Mouse (Mus musculus): ENCODE results near the gene Cyp2c39.
"Not testable (repeated sequence)": the region's sequence is repeated elsewhere in the genome, so short reads cannot be mapped to it uniquely, and the experiment has no call there.

The Cyp2c39 gene

DNA sequence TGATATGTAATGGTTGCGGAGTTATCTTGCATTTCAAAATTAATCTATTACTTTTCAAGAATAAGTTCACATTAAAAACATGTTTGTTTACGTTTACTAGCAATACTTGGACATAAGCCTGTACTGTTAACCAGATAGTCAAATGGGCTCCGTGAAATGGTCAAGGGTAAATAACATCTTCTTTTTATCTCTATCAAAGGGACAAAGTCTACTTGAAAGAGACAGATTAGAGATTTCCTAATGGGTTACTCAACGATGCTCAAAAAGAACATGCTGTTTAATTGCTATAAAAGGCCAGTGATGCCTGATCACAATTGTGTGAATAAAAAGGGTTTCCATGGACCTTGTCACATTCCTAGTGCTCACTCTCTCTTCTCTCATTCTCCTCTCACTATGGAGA is at the start of gene Cyp2c39:
TSS of gene Cyp2c39 (plus strand) at position 329 of the 400 bp plus-strand sequence.
- no peak for DNase-seq (ENCODE audit: extremely low read depth, low read depth)

DNA sequence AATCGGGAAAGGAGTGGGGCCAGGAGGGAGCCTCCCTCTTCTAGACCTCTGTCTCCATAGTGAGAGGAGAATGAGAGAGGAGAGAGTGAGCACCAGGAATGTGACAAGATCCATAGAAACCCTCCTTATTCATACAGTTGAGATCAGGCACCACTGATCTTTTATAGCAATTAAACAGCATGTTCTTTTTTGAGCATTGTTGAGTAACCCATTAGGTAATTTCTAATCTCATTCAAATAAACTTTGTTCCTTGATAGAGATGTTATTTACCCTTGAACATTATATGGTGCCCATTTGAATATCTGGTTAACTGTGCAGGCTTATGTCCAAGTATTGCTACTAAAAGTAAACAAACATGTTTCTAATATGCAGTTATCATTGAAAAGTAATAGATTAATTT is 47.7 kb upstream of the Cyp2c39 start, which contains the start of gene Cyp2c38:
TSS of gene Cyp2c38 (minus strand) at position 135 of the 400 bp plus-strand sequence.
- no peak for DNase-seq (ENCODE audit: extremely low read depth, low read depth)

DNA sequence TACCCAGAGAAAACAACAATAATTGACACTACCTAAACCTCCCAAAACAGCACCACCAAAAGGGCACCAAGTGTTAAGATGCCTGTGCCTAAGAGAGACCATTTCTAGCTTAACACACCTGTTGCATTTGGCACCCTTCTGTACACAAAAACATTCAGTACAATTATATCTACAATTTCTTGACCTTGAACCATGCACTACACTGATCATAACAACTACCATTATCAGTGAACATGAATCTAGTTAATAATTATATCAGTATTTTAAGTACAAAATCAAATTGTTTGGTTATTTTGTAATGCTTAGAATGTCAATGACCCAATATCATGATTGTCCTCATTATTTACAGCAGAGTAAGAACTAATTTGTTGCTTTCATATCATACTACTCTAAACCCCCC is 46.7 kb upstream of the Cyp2c39 start:
- DNase-seq (ENCODE audit: extremely low read depth, low read depth) = no peak

DNA sequence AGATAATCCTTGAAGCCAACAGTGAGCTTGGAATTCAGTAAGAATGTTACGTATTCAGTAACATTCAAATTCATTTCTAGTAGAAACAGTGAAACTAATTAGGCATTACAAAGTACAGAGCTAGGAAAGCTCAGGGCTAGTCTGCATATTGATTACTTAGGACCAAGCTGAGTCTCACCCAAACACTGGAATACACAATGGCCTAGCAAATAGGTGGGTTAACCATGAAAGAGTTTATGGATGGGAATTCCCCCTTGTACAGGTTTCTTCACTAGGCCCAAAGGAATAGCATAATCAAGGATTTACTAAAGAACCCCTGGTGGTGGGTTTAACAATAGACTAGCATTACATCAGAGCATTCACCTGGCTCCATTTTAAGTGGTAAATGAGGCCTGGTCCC is 26.7 kb upstream of the Cyp2c39 start:
- not testable (repeated sequence) for DNase-seq (ENCODE audit: extremely low read depth, low read depth)

DNA sequence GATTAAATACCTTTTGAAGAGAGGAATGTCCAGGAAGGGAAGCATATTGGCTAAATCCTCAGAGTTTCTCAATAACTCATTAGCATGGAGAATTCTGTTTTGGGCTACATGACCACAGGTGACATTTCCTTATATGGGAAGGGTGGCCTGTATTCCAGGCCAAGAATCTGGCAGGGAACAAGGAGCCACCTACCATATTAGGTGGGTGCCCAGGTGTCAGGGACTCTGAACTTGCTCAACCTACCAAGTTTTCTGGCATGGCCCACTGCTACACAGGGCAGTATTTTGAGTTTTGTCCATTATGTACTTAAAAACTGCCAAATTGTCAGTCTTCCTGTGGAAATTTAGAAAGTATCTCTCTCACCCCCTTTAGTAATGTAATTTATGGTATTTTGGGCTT is 4.3 kb upstream of the Cyp2c39 start:
- no peak for DNase-seq (ENCODE audit: extremely low read depth, low read depth)

DNA sequence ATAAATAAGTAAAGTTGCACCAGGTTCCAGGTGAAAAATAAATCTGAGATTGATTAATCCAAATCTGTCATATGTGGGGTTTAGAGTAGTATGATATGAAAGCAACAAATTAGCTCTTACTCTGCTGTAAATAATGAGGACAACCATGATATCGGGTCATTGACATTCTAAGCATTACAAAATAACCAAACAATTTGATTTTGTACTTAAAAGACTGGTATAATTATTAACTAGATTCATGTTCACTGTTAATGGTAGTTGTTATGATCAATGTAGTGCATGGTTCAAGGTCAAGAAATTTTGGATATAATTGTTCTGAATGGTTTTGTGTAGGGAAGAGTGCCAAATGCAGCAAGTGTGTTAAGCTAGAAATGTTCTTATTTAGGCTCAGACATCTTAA is 1.1 kb upstream of the Cyp2c39 start:
- no peak for DNase-seq (ENCODE audit: extremely low read depth, low read depth)
